Mouse (Mus musculus): Measurements from ENCODE around the gene Plxna2.

Plxna2 gene

DNA sequence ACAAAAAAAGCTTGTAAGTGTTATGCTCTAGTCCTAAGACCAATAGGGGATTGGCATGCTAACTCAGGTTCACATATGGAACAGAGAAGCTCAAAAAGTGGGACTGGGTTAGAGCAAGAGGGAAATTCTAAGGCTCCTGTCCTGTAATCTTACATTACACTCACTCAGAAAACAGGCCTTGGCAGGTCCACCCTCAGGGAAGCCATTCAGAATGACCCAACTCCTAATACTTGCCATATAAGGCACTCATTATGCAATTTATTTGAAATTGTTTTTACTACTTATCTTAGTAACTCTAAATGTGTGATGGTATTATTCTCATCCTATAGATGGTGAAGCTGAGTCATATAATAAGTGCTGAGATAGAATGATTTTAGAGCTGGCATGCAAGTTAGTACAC lies 146.9 kb downstream of the Plxna2 start:
- DNase-seq (ENCODE audit: low spot score in 2 of 2): no peak

- no peak for DNase-seq (ENCODE audit: low spot score in 2 of 2)
These were observed 150.8 kb downstream of the Plxna2 start for GRCm38 (mm10) chr1:194768799-194769198.

GRCm38 (mm10) chr1:194772053-194772452 lies 154.0 kb downstream of the Plxna2 start:
- DNase-seq (ENCODE audit: low spot score in 2 of 2): no peak

DNA sequence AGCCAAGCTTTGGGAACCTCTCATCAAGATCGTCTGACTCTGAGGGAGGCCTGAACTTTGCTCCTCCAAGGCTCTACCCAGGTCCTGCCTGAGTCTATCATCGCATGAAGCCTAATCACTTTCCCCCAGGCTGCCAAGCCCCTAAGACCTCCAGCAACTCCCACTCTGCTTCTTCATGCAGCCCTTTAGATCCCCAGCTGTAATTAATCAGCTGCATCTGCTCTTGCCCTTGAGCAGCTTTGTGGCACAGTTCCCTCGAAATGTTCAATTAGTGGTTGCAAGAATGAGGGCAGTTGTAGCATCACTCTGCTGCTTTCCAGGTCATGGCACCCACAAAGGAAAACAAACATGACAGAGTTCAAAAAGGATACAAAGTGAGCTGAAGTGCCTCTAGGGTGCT lies 155.9 kb downstream of the Plxna2 start:
- no peak for DNase-seq (ENCODE audit: low spot score in 2 of 2)

- no peak for DNase-seq (ENCODE audit: low spot score in 2 of 2)
These were observed 156.3 kb downstream of the Plxna2 start for GRCm38 (mm10) chr1:194774350-194774749.

- DNase-seq (ENCODE audit: low spot score in 2 of 2): no peak
These were observed 156.7 kb downstream of the Plxna2 start for GRCm38 (mm10) chr1:194774754-194775153.

- no peak for DNase-seq (ENCODE audit: low spot score in 2 of 2)
These were observed 157.8 kb downstream of the Plxna2 start for GRCm38 (mm10) chr1:194775656-194776374.

GRCm38 (mm10) chr1:194776510-194777244 lies 158.7 kb downstream of the Plxna2 start:
- no peak for DNase-seq (ENCODE audit: low spot score in 2 of 2)

GRCm38 (mm10) chr1:194777608-194778007 lies 159.6 kb downstream of the Plxna2 start:
- DNase-seq (ENCODE audit: low spot score in 2 of 2): no peak

DNA sequence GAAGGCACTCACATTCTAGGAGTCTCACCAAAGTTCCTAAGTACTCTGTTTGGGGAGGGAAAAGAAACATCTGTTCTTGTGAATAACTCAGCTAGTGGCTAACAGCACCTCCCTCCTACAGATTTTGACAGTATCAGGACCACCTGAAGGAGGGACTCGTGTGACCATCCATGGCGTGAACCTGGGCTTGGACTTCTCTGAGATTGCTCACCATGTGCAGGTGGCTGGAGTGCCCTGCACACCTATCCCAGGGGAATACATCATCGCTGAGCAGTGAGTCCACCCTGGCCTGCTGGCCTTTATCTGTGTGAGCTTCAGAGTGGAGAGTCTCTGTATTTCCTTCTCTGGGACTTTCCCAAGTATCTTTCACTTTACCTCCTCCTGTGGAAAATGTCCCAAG lies 162.4 kb downstream of the Plxna2 start:
- DNase-seq (ENCODE audit: low spot score in 2 of 2): no peak

GRCm38 (mm10) chr1:194780794-194781390 lies 162.9 kb downstream of the Plxna2 start:
- DNase-seq (ENCODE audit: low spot score in 2 of 2): no peak

DNA sequence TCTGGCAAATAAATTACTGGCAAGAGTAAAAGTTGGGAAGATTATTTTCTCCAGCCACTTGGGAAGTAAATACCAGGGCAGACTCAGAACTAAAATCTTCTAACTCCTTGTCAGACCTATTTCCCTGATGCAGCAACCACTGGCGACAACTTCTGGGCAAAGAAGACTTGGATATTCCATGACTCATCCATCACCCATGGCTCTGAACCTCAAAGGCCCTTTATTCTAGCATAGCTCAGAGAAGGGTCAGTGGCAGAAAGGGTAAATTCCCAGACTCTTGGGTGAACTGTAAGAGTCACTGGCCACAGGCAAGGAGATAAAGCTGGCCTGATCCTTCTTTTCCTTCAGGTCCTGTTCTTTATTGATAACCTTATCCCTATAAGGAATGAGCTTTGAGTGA lies 163.5 kb downstream of the Plxna2 start:
- DNase-seq (ENCODE audit: low spot score in 2 of 2): no peak

- no peak for DNase-seq (ENCODE audit: low spot score in 2 of 2)
These were observed 164.3 kb downstream of the Plxna2 start for GRCm38 (mm10) chr1:194782325-194782724.

DNA sequence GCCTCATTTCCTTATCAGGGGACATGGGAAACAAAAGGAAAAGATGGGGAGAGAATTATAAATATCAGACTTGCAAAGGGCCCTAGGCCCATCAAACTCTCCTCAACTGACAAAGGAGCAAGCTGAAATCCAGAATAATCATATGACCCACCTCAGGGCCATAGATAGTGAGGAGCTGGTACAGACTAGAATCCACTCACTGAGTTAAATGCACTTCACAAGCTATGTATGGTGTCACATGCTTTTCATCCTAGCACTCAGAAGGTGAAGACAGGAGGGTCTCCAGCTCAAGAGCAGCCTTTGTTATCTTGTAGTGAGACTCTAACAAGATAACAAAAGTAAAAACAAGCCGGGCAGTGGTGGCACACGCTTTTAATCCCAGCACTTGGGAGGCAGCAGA lies 169.6 kb downstream of the Plxna2 start:
- no peak for DNase-seq (ENCODE audit: low spot score in 2 of 2)

GRCm38 (mm10) chr1:194793226-194793924 lies 175.4 kb downstream of the Plxna2 start:
- DNase-seq (ENCODE audit: low spot score in 2 of 2): peak in 1 of 2 experiments; percentile 17

DNA sequence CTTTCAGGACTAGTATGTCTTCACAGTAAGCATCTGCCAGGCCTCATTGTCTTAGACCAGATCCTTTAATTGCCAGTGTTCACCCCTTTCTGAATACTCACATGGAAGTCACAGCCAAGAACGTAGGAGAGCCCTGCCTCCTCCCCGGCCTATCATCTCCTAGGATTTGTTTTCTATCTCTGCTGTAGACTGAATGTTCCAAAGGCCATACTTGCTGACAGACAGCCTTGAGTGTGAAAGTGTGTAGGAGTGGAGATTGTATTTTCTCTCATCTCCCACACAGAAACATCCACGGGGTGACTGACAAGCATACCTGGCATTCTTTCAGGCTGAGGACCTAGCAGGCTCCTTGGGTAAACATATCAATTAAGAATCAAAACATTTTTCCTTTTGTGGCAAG lies 177.3 kb downstream of the Plxna2 start:
- peak; percentile 35 to 41 for DNase-seq (ENCODE audit: low spot score in 2 of 2)

DNA sequence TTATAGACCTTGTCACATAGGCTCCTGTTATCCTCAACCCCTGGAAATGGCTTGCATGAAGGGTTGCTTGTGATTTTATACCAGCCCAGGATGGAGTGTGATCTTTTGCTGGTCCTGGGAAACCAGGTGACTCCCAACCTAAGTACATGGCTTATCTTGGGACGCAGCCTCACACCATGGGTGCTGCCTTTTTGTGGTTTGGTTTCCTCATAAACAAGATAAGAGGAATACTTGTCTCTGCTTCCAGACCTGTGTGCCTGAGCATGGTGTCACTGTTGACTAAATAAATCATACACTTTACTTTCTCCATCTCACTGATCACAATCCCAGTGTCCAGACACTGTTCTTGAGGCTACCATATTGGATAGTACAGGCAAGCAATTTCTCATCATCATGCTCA lies 179.8 kb downstream of the Plxna2 start:
- DNase-seq (ENCODE audit: low spot score in 2 of 2): no peak

DNA sequence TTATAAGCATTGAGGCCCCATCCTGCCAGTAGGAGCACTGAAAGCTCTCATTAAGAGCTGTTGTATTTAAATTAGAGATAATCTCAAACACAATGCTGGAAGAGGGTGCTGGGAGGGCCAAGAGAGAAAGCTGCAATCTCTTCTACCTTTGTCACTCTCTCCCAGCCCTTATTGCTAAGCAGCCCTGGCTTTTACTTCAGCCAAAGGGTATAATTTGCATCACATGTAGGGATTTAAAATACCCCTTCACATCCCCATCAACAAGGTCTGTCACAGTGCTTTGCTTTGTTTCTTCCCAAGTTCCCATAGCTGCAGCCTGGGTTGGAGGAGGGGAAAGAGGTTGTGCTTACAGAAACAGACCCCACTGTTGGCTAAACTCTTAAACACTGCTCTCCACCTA lies 180.5 kb downstream of the Plxna2 start:
- DNase-seq (ENCODE audit: low spot score in 2 of 2): no peak

GRCm38 (mm10) chr1:194808261-194808660 lies 190.2 kb downstream of the Plxna2 start:
- no peak for DNase-seq (ENCODE audit: low spot score in 2 of 2)

- no peak for DNase-seq (ENCODE audit: low spot score in 2 of 2)
These were observed 190.7 kb downstream of the Plxna2 start for GRCm38 (mm10) chr1:194808681-194809080.

- DNase-seq (ENCODE audit: low spot score in 2 of 2): no peak
These were observed 191.6 kb downstream of the Plxna2 start for GRCm38 (mm10) chr1:194809600-194809999.

GRCm38 (mm10) chr1:194814187-194814586 lies 196.2 kb downstream of the Plxna2 start:
- no peak for DNase-seq (ENCODE audit: low spot score in 2 of 2)

All from right cerebral cortex, adult 2 months (tissue).